Mouse (Mus musculus): ENCODE measurements around the gene 9430038I01Rik.

DNA sequence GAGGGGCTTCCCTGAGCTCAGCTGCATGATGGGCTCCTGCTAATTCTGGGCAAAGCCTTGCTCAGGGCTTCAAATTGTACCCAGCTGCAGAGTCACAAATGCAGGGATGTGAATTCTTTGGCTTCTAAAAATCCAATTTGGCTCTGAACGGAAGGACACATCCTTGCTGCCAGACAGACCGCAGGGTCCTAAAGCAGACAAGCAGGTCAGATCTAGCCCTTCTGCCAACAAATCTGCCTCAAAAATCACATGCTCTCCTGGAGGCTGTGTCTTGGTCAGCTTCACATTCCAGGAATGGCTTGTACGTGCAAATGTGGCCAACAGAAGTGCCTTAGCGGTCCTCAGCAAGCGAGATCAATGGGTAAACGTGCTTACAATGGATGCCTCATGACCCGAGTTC, 46.0 kb downstream of the 9430038I01Rik start:
- TF ChIP-seq CTCF (IDR thresholded peaks at IDR 0.05; ENCODE audit: low read depth) (no peak), EP300 (optimal IDR thresholded peaks at IDR 0.05) (no peak)
